Mouse (Mus musculus) limb, embryonic 13.5 days (tissue): ENCODE measurements around the gene Ms4a18. TPM values are rescaled to one million over a fixed set of nuclear protein-coding genes. Genes with fewer than 3 reads are reported as not detected.
A peak's percentile ranks its signal among the peaks of the same experiment; 100 is the strongest.

Source experiments
- ATAC-seq: fragments of 200-750 bp; cut with Nextera tagmentation; 2 replicates; pipeline ENCODE4 v1.8.0; 2017; ENCODE audit warnings: low read depth, moderate number of reproducible peaks, moderate TSS enrichment; ENCODE audit not compliant: low FRiP score
- H3K27ac ChIP-seq: fragments of 300-500 bp; sonication (generic); 2 replicates; pipeline ENCODE4 v1.5.1; 2015; ENCODE audit warnings: inconsistent platforms, mild to moderate bottlenecking, moderate library complexity
- H3K27me3 ChIP-seq: fragments of 300-500 bp; sonication (generic); 2 replicates; pipeline ENCODE4 v1.6.1; 2015; ENCODE audit warnings: mild to moderate bottlenecking, inconsistent platforms
- H3K36me3 ChIP-seq: fragments of 300-500 bp; sonication (generic); 2 replicates; pipeline ENCODE4 v1.6.1; 2015; ENCODE audit warnings: inconsistent platforms, mild to moderate bottlenecking, moderate library complexity
- H3K4me1 ChIP-seq: fragments of 300-500 bp; sonication (generic); 2 replicates; pipeline ENCODE4 v1.6.1; 2015; ENCODE audit warnings: inconsistent platforms
- H3K4me2 ChIP-seq: fragments of 300-500 bp; sonication (generic); replicated peaks from 2 replicates; pipeline ENCODE4 v1.6.1; 2015; ENCODE audit warnings: inconsistent platforms, mild to moderate bottlenecking, moderate library complexity
- H3K4me3 ChIP-seq: fragments of 300-500 bp; sonication (generic); 2 replicates; pipeline ENCODE4 v1.5.1; 2015; ENCODE audit warnings: moderate library complexity, mild to moderate bottlenecking, inconsistent platforms
- H3K9ac ChIP-seq: fragments of 300-500 bp; sonication (generic); 2 replicates; pipeline ENCODE4 v1.6.1; 2015; ENCODE audit warnings: mild to moderate bottlenecking, inconsistent platforms
- H3K9me3 ChIP-seq: fragments of 300-500 bp; sonication (generic); 2 replicates; pipeline ENCODE4 v1.6.1; 2016; ENCODE audit warnings: inconsistent platforms
- WGBS: fragments of 180-500 bp; shearing (Covaris S2); methylation state at CpG from one replicate; pipeline ENCODE4 v1.1.7; 2015; 5-methylcytosine and 5-hydroxymethylcytosine counted together
- polyA plus RNA-seq: library from polyadenylated mRNA; unstranded; fragments of >200 nt; fragmentation: Nextera tagmentation; extraction: Ambion mirVana; gene quantifications from 2 replicates; pipeline ENCODE4 v1.2.1, GENCODE M21; 2015

The Ms4a18 gene
- polyA plus RNA-seq, 1 experiment from 2014 or later, result not detected

DNA sequence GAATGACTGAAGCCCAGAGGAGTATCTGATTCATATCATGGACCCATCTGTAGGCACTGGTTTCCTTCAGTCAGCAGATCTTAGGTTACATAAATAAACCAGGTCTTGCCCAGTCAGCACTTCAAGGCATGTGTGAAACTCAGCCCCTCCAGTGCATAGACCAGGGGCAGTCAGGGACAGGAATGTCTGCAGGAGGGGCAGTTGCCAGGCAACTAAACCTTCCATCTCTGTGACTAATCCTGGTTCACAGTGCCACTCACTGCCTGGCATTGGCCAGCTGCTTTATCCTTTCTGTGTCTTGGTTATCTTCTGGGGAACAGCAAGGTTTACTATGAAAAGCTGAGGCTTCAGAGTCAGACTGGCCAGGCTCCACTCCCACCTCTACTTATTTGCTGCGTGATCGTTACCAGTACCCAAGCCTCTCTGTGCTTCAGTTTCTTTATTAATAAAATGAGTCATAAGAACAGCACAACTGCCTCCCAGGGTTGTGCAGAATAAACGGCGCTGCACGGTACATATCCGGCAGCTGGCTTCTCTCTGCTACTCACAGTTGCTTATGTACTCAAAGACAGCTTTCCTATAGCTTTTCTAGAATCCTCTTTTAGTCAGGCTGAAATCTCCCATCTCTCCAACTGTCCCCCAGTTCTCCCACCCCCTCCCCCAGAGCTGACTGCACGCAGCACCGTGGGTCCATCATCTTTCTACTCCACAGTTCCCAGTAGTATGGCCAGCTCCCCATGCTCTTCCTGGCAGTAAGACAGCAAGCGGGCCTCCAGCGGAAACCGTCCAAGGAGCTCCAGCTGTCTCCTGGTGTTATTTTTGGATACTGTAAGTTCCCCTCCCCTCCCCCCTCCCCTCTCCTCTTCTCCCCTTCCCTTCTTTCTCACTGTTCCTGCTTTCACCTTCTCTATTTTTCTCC, 65.6 kb downstream of the Ms4a18 start:
- WGBS, result 70% methylated on average over 11 of the region's 11 CpGs
- peaks cover 15% of the 10 kb centered on the region for H3K4me1 ChIP-seq
- ATAC-seq, result peak; percentile 59
- 0 out of 2 replicates have a peak overlapping the region, but pooled peaks have one; percentile 28 for H3K27ac ChIP-seq
- no peaks in the 10 kb centered on the region for H3K36me3 ChIP-seq
- no peaks in the 10 kb centered on the region for H3K9me3 ChIP-seq
- peaks cover 7% of the 10 kb centered on the region; the same call in 1 of the 2 replicates for H3K27me3 ChIP-seq
- no peak overlapping the region for H3K4me3 ChIP-seq
- H3K4me2 ChIP-seq, result 0 out of 2 replicates have a peak overlapping the region, but pooled peaks have one; percentile 7
- H3K9ac ChIP-seq, result 0 out of 2 replicates have a peak overlapping the region, but pooled peaks have one; percentile 13

DNA sequence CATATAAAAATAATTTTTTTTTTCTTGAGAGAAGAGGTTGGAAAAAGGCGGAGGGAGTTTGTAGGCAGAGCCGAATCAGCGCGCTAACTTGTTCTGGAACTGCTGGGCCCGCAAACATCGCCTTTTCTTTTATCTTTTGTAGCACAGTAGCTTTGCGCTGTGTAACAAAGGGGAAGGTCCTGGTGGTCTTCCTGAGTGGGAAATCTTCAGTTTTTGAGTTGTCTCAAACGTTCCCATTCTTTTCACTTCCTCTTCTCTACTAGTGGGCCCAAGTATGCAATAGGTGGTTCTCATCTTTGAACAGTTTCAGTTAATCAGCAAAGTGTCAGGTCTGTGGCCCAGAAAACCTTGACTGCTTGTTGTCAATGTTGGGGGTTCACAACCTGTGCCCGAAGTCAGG, 68.3 kb downstream of the Ms4a18 start:
- Histone ChIP-seq H3K36me3 (peaks cover 13% of the 10 kb centered on the region), H3K9ac (peak overlapping the region; percentile 54; the same call in 1 of the 2 replicates), H3K4me2 (peak overlapping the region; percentile 95), H3K4me1 (peaks cover 27% of the 10 kb centered on the region), H3K27ac (peak overlapping the region; percentile 44; the same call in 1 of the 2 replicates), H3K9me3 (no peaks in the 10 kb centered on the region), H3K4me3 (peak overlapping the region; percentile 84), H3K27me3 (peaks cover 4% of the 10 kb centered on the region; the same call in 1 of the 2 replicates)
- ATAC-seq, result no peak; the same call in 1 of the 2 replicates
- WGBS, result 40% methylated on average over 9 of the region's 9 CpGs

DNA sequence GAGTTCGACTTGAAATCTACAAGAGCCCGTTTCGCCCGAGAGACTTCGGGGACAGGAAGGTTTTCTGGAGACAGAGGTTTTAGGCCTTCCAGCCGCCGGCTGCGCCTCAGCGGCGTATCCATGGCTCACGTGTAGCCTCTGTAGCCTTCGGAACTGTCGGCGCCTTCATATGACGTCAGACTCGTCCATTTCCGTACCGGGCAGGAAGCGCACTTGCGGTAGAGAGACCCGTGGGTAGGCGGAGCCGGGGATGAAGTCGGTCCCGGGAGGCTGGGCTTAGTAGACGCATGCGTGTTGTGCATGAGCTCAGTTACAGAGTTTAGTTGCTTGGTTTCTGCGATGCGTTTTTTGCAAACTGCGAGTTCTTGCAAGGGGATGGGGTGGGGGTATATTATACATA, 68.7 kb downstream of the Ms4a18 start, which contains the start of gene Ccdc86:
Gene Ccdc86, minus strand, starts transcription at position 155 of the 400 bp plus-strand sequence.
- peak within 1 kb of the TSS; percentile 44; the same call in 1 of the 2 replicates for H3K27ac ChIP-seq
- H3K9me3 ChIP-seq, result no peaks in the 10 kb centered on the region
- H3K36me3 ChIP-seq, result peaks cover 18% of the 10 kb centered on the region
- H3K4me3 ChIP-seq, result peak within 1 kb of the TSS; percentile 84
- under 1% methylated on average over 30 of the region's 30 CpGs for WGBS
- ATAC-seq, result peak; percentile 96
- H3K27me3 ChIP-seq, result peaks cover 4% of the 10 kb centered on the region; the same call in 1 of the 2 replicates
- H3K4me1 ChIP-seq, result peaks cover 27% of the 10 kb centered on the region
- peak within 1 kb of the TSS; percentile 95 for H3K4me2 ChIP-seq
- peak within 1 kb of the TSS; percentile 90 for H3K9ac ChIP-seq

DNA sequence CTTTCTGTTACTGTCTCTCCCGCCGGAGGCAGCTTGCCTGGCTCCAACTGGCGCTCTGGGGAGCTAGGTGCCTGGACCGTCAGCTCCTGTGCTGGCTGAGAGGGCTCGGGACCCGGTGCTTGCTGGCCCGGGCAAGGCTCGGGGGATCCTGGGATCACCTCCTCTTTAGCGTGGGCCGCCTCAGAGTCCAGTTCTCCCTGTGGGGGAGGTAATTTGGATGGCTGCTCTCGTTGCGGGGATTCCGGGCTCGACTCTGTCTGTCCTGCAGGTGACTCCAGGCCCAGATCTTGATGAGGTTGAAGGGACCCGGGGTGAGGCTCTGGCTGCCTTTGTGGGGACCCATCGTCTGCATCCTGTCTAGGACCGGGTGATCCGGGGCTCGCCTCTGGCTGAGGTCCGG, 69.4 kb downstream of the Ms4a18 start:
- Histone ChIP-seq H3K27ac (no peak overlapping the region), H3K4me2 (peak overlapping the region; percentile 95), H3K4me1 (peaks cover 27% of the 10 kb centered on the region), H3K9me3 (no peaks in the 10 kb centered on the region), H3K36me3 (peaks cover 25% of the 10 kb centered on the region), H3K4me3 (peak overlapping the region; percentile 84), H3K9ac (peak overlapping the region; percentile 90), H3K27me3 (0 out of 2 replicates have a peak, but pooled peaks cover 4% of the 10 kb centered on the region)
- no peak for ATAC-seq
- WGBS, result under 1% methylated on average over 20 of the region's 20 CpGs

DNA sequence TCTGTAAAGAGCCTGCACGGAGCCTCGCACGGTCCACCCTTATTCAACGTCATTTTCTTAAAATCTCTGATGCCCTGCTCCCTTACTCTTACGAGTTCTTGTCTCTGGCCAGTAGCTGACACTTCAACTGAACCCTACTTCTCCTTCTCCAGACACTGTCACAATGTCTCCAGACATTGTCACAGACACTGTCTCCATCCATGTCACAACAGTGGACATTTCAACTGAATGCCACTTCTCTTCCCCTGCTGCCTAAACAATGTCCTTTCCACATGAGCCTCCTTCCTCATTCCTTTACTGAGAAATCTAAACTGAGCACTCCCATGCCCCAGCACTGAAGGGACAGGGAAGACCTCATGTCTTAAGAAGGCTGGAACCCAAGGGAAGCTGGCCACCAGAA, 70.6 kb downstream of the Ms4a18 start:
- Histone ChIP-seq H3K4me1 (peaks cover 27% of the 10 kb centered on the region), H3K9ac (peak overlapping the region; percentile 90), H3K4me2 (peak overlapping the region; percentile 95), H3K27ac (no peak overlapping the region), H3K27me3 (0 out of 2 replicates have a peak, but pooled peaks cover 2% of the 10 kb centered on the region), H3K9me3 (no peaks in the 10 kb centered on the region), H3K36me3 (peaks cover 37% of the 10 kb centered on the region), H3K4me3 (peak overlapping the region; percentile 84)
- 87% methylated on average over 5 of the region's 5 CpGs for WGBS
- no peak for ATAC-seq

Other genes starting within 250 kb of the Ms4a18 start
- not detected in 2 replicates for gene Cd6, start 188.0 kb downstream of the Ms4a18 start, polyA plus RNA-seq
- 0.47 and 0.88 TPM in 2 replicates for gene Slc15a3, start 178.3 kb downstream of the Ms4a18 start, polyA plus RNA-seq
- 106 and 111 TPM in 2 replicates for gene Tmem132a, start 148.1 kb downstream of the Ms4a18 start, polyA plus RNA-seq
- gene Tmem109, start 136.0 kb downstream of the Ms4a18 start, polyA plus RNA-seq, result 92.0 and 100 TPM in 2 replicates
- 49.9 and 50.9 TPM in 2 replicates for gene Prpf19, start 122.8 kb downstream of the Ms4a18 start, polyA plus RNA-seq
- gene Zp1, start 97.4 kb downstream of the Ms4a18 start, polyA plus RNA-seq, result not detected in 2 replicates
- 0.10 TPM in 1 of 2 replicates, not detected in the other for gene Ptgdr2, start 80.9 kb downstream of the Ms4a18 start, polyA plus RNA-seq
- 29.7 and 30.4 TPM in 2 replicates for gene Ccdc86, start 68.8 kb downstream of the Ms4a18 start, polyA plus RNA-seq
- gene Ms4a10, start 43.4 kb downstream of the Ms4a18 start, polyA plus RNA-seq, result 0.38 TPM in 1 of 2 replicates, not detected in the other
- gene Ms4a15, start 24.8 kb downstream of the Ms4a18 start, polyA plus RNA-seq, result not detected in 2 replicates
- gene Ms4a8a, start 63.1 kb upstream of the Ms4a18 start, polyA plus RNA-seq, result not detected in 2 replicates
- not detected in 2 replicates for gene 1700017D01Rik, start 112.8 kb upstream of the Ms4a18 start, polyA plus RNA-seq
- gene 1700025F22Rik, start 147.3 kb upstream of the Ms4a18 start, polyA plus RNA-seq, result not detected in 2 replicates
- gene Ms4a13, start 178.7 kb upstream of the Ms4a18 start, polyA plus RNA-seq, result not detected in 2 replicates
- not detected in 2 replicates for gene Ms4a12, start 214.4 kb upstream of the Ms4a18 start, polyA plus RNA-seq
- gene Ms4a1, start 248.2 kb upstream of the Ms4a18 start, polyA plus RNA-seq, result not detected in 2 replicates